Mouse (Mus musculus) kidney, postnatal 14 days (tissue): ENCODE data around the gene Dnajc10.

Source experiments
- DNase-seq: peaks from one replicate; pipeline ENCODE4 v3.0.0; 2022; ENCODE audit warnings: mixed read lengths

The Dnajc10 gene

DNA sequence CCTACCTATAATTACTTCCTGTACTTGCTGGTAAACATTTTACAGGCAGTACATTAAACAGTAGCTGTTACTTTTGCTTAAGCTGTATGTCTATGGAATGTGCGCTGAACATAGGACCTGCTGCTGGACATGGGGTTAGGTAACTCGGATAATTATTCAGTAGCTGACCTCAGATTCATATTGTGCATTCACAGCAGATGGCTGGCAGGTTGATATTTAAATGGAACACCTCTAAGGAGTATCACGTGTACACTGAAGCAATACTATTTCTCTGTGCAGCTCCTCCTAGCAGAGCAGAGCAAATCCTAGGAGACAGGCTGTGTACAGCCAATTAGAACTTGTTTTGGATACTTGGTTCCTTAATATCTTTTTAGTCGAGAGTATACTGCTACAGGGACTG is 39.3 kb downstream of the Dnajc10 start:
- no peak for DNase-seq

- DNase-seq: peak; percentile 8
These were observed 41.5 kb downstream of the Dnajc10 start for GRCm38 (mm10) chr2:80356656-80357231.

DNA sequence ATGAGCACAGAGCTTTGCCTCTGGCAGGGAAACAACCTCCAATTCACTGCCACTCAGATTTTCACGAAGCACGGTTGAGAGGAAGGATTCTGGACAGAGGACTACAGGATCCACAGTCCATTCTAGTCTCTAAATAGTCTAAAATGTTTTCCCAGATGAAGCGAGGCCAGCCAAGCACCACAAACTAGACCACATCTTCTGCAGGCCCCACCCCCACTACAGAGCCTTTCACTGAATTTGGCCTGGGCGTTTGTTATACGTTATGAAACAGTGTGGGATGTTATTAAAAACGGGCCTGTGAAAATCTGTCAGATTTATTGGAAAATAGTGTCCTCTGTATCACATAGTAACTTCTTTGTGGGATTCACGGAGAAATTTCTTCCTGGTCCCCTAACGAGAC is 56.2 kb downstream of the Dnajc10 start:
- no peak for DNase-seq

- DNase-seq: no peak
These were observed 59.6 kb downstream of the Dnajc10 start for GRCm38 (mm10) chr2:80374892-80375291.

DNA sequence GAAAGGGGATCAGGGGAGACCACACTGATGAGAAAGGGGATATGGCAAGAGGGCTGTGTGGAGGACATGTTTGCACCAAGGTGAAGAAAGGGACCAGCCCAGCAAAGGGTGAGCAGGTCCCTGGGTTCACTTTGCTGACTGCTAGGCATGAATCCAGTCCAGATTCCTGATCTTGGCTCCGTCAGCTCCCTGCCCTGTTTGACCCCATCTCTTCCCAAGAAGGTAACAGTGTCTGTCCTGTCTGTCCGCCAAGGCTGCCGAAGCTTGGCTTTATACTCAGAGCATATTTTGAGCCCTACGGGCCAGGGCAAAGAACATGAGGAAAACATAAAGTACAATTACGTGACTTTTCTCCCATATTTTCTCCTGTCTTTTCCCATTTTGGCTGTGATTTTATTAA is 64.6 kb downstream of the Dnajc10 start:
- no peak for DNase-seq

DNA sequence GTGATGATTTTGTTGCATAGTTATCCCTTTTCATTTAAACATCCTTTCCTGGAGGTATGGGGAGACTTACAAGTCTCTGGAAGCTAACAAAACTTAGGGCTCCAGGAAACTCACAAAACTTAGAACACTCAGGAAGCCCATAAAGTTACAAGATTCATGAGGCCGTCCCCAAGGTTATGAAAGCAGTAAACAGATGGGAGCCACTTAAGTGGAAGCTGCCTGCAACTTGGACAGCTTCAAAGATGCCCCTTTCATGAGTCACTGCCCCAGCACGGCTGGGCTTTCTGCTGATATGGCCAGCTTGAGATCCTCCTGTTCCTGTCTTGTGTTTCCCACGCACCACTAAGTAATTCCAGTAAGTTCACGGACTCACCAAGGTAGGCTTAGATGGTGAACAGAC is 69.2 kb downstream of the Dnajc10 start:
- DNase-seq: peak; percentile 15

DNA sequence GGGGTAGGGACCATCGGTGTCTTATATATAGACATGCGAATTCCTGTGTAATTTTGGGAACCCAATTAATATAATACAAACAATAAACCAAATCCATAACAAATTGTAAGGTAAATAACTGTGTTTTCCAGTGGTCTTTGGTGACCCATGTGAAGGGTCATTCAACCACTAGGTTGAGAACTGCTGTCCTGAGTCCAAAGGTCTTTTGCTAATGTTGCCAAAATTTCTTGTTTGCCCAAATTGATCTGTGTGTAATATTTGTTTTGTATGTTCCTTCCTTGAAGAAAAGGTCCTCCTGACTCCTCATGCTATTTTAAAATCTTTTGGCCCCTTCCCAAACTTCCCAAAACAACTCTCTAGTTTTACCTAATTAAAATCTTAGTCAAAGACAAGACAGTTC is 71.0 kb downstream of the Dnajc10 start:
- no peak for DNase-seq

DNA sequence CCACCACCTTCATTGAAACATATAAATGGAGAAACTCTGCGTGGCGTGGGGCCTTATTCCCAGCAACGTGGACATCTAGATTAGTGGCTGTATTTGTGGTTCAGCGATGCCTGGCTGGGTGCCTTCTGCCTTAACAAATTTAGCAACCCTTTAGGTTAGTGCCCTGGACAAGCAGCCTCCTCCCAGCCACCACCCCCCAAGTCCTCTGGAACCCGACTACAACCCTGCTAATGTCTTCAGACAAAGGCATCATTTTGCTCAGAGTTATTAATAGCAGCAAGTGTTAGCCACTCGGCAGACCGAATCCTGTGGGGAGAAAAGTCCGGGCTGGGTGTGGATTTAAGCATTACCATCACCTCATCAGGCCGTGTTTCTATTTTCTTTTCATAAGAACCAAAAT is 72.4 kb downstream of the Dnajc10 start:
- no peak for DNase-seq

- no peak for DNase-seq
These were observed 73.1 kb downstream of the Dnajc10 start for GRCm38 (mm10) chr2:80388341-80388740.

DNA sequence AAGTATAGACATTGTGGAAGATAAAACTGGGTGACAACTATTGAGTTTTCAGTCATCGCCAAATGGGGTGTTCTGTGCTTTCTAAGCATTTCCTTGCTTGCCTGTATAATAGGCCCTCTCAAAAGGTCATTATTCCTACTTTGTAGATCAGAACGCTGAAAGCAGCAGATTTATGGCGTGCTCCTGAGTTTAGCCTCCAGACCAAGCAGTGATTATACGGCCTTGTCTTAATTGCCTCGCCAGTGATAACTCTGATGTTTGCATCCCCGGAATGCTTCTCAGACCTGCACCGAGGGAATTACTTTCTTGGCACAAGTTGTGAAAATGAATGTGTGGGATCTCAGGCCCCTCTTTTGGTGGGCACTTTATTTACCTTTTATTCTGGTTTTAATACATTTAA is 80.8 kb downstream of the Dnajc10 start:
- no peak for DNase-seq

DNA sequence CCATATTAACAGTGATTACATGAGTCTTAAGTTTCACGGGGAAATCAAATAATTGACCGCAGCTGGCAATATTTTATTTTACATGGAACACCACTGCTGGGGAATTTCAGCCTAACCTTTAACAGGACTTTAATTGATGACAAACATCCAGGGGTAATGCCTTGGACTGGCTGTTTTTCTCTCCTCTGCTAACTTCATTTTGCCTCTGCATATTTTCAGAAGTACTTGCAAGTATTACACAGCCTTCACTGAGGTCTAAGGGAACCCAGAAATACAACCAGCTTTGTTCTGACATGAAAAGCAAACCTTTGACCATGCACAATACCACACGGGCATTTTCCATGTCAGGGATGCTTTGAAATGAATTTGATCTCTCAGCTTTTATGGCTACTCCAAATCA is 81.6 kb downstream of the Dnajc10 start:
- no peak for DNase-seq

DNA sequence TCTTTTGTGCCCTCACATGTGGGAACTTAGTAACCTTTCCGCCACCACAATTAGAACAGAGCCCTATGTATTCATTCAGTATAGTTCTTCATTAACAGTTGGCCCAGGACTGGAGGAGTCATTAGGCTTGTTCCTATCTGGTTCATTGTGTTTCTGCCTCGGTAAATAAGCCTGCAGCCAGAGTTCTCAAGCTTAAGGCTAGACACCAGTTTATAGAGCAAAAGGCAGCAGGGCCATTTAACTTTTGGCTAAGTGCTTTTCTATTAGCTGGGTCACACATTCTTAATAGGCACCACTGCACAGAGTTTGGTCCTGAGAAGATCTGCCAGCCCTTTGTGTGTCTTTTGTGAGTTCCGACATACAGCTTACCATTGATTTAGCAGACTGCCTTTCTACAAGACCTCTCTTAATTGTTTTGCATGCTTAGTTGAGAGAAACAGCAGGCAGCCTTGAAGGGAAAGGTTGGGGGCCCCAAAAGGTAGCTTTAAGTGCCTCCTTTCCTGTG is 83.4 kb downstream of the Dnajc10 start:
- no peak for DNase-seq
